Mouse (Mus musculus): ENCODE data around the gene Pkn1. TPM values are rescaled to one million over a fixed set of nuclear protein-coding genes. Genes with fewer than 3 reads are reported as not detected.
A peak's percentile ranks its signal among the peaks of the same experiment; 100 is the strongest.

Gene Pkn1
- polyA plus RNA-seq, 1 experiment from 2014 or later = 21.9 TPM

GRCm38 (mm10) chr8:83715771-83716170 lies 16.8 kb upstream of the Pkn1 start:
- DNase-seq (ENCODE audit: low spot score) = no peak
- no peak for ATAC-seq
- no peaks in the 10 kb centered on the region for H3K27me3 ChIP-seq (replicated peaks; ENCODE audit: control insufficient read depth, insufficient read depth, low read length)
- H3K4me1 ChIP-seq (ENCODE audit: control insufficient read depth, insufficient read depth, low read length) = peaks cover 11% of the 10 kb centered on the region
- peaks cover 17% of the 10 kb centered on the region for H3K36me3 ChIP-seq (ENCODE audit: control insufficient read depth, insufficient read depth, low read length)
- no peaks in the 10 kb centered on the region for H3K9me3 ChIP-seq (replicated peaks; ENCODE audit: control insufficient read depth, low read length)
- peak overlapping the region; percentile 86 for H3K9ac ChIP-seq (ENCODE audit: low read length)
- H3K4me2 ChIP-seq (ENCODE audit: low read length) = peak overlapping the region; percentile 92
- H3K27ac ChIP-seq (ENCODE audit: low read depth, low read length) = no peak overlapping the region; the same call in 1 of the 2 replicates
- peak overlapping the region; percentile 89 for H3K4me3 ChIP-seq (ENCODE audit: low read depth, low read length)
- 2% methylated on average over 17 of the region's 17 CpGs for WGBS

- H3K4me2 ChIP-seq (ENCODE audit: low read length) = peak within 1 kb of the TSS; percentile 92
- H3K36me3 ChIP-seq (ENCODE audit: control insufficient read depth, insufficient read depth, low read length) = peaks cover 11% of the 10 kb centered on the region
- H3K27ac ChIP-seq (ENCODE audit: low read depth, low read length) = peak within 1 kb of the TSS; percentile 90
- peaks cover 11% of the 10 kb centered on the region for H3K4me1 ChIP-seq (ENCODE audit: control insufficient read depth, insufficient read depth, low read length)
- H3K9me3 ChIP-seq (replicated peaks; ENCODE audit: control insufficient read depth, low read length) = no peaks in the 10 kb centered on the region
- peak within 1 kb of the TSS; percentile 86 for H3K9ac ChIP-seq (ENCODE audit: low read length)
- WGBS = under 1% methylated on average over 63 of the region's 63 CpGs
- peak within 1 kb of the TSS; percentile 89 for H3K4me3 ChIP-seq (ENCODE audit: low read depth, low read length)
- H3K27me3 ChIP-seq (replicated peaks; ENCODE audit: control insufficient read depth, insufficient read depth, low read length) = no peaks in the 10 kb centered on the region
- ATAC-seq (peak; percentile 100), DNase-seq (ENCODE audit: low spot score) (peak; percentile 99)
Observed at GRCm38 (mm10) chr8:83715031-83715690, 16.2 kb upstream of the Pkn1 start, which contains the start of gene Ddx39. TSS of gene Ddx39 (plus strand) at chr8:83715177.

GRCm38 (mm10) chr8:83714676-83715030 lies 15.7 kb upstream of the Pkn1 start:
- peaks cover 6% of the 10 kb centered on the region for H3K36me3 ChIP-seq (ENCODE audit: control insufficient read depth, insufficient read depth, low read length)
- peak overlapping the region; percentile 44 for H3K4me2 ChIP-seq (ENCODE audit: low read length)
- H3K9me3 ChIP-seq (replicated peaks; ENCODE audit: control insufficient read depth, low read length) = no peaks in the 10 kb centered on the region
- DNase-seq (ENCODE audit: low spot score) = no peak
- peaks cover 11% of the 10 kb centered on the region for H3K4me1 ChIP-seq (ENCODE audit: control insufficient read depth, insufficient read depth, low read length)
- H3K27me3 ChIP-seq (replicated peaks; ENCODE audit: control insufficient read depth, insufficient read depth, low read length) = no peaks in the 10 kb centered on the region
- no peak overlapping the region for H3K27ac ChIP-seq (ENCODE audit: low read depth, low read length)
- ATAC-seq = no peak; the same call in 1 of the 2 replicates
- no peak overlapping the region for H3K9ac ChIP-seq (ENCODE audit: low read length)
- peak overlapping the region; percentile 89 for H3K4me3 ChIP-seq (ENCODE audit: low read depth, low read length)
- WGBS = 16% methylated on average over 8 of the region's 8 CpGs

- H3K9me3 ChIP-seq (replicated peaks; ENCODE audit: control insufficient read depth, low read length) = no peaks in the 10 kb centered on the region
- no peak overlapping the region for H3K4me2 ChIP-seq (ENCODE audit: low read length)
- H3K4me1 ChIP-seq (ENCODE audit: control insufficient read depth, insufficient read depth, low read length) = no peaks in the 10 kb centered on the region
- DNase-seq (ENCODE audit: low spot score) (no peak), ATAC-seq (no peak)
- no peak overlapping the region for H3K4me3 ChIP-seq (ENCODE audit: low read depth, low read length)
- no peak overlapping the region for H3K9ac ChIP-seq (ENCODE audit: low read length)
- H3K36me3 ChIP-seq (ENCODE audit: control insufficient read depth, insufficient read depth, low read length) = no peaks in the 10 kb centered on the region
- WGBS = 73% methylated on average over 8 of the region's 8 CpGs
- H3K27ac ChIP-seq (ENCODE audit: low read depth, low read length) = no peak overlapping the region
- H3K27me3 ChIP-seq (replicated peaks; ENCODE audit: control insufficient read depth, insufficient read depth, low read length) = no peaks in the 10 kb centered on the region
Observed at GRCm38 (mm10) chr8:83707554-83707953, 8.6 kb upstream of the Pkn1 start.

- ATAC-seq (no peak), DNase-seq (ENCODE audit: low spot score) (no peak)
- Histone ChIP-seq H3K4me1 (ENCODE audit: control insufficient read depth, insufficient read depth, low read length) (no peaks in the 10 kb centered on the region), H3K9ac (ENCODE audit: low read length) (no peak overlapping the region), H3K36me3 (ENCODE audit: control insufficient read depth, insufficient read depth, low read length) (no peaks in the 10 kb centered on the region), H3K27me3 (replicated peaks; ENCODE audit: control insufficient read depth, insufficient read depth, low read length) (no peaks in the 10 kb centered on the region), H3K27ac (ENCODE audit: low read depth, low read length) (no peak overlapping the region), H3K4me2 (ENCODE audit: low read length) (no peak overlapping the region), H3K9me3 (replicated peaks; ENCODE audit: control insufficient read depth, low read length) (no peaks in the 10 kb centered on the region), H3K4me3 (ENCODE audit: low read depth, low read length) (no peak overlapping the region)
- 70% methylated on average over 5 of the region's 5 CpGs for WGBS
Observed at GRCm38 (mm10) chr8:83706411-83706810, 7.4 kb upstream of the Pkn1 start.

- Histone ChIP-seq H3K9ac (ENCODE audit: low read length) (no peak overlapping the region), H3K27ac (ENCODE audit: low read depth, low read length) (no peak overlapping the region), H3K27me3 (replicated peaks; ENCODE audit: control insufficient read depth, insufficient read depth, low read length) (no peaks in the 10 kb centered on the region), H3K4me2 (ENCODE audit: low read length) (no peak overlapping the region), H3K36me3 (ENCODE audit: control insufficient read depth, insufficient read depth, low read length) (no peaks in the 10 kb centered on the region), H3K4me3 (ENCODE audit: low read depth, low read length) (no peak overlapping the region), H3K4me1 (ENCODE audit: control insufficient read depth, insufficient read depth, low read length) (peaks cover 3% of the 10 kb centered on the region; the same call in 1 of the 2 replicates), H3K9me3 (replicated peaks; ENCODE audit: control insufficient read depth, low read length) (no peaks in the 10 kb centered on the region)
- no peak for DNase-seq (ENCODE audit: low spot score)
- 78% methylated on average over 4 of the region's 4 CpGs for WGBS
- ATAC-seq = no peak
Observed at GRCm38 (mm10) chr8:83703426-83703825, 4.4 kb upstream of the Pkn1 start.

- WGBS = 82% methylated on average over 9 of the region's 9 CpGs
- ATAC-seq = no peak
- Histone ChIP-seq H3K4me1 (ENCODE audit: control insufficient read depth, insufficient read depth, low read length) (peaks cover 3% of the 10 kb centered on the region; the same call in 1 of the 2 replicates), H3K27me3 (replicated peaks; ENCODE audit: control insufficient read depth, insufficient read depth, low read length) (no peaks in the 10 kb centered on the region), H3K9me3 (replicated peaks; ENCODE audit: control insufficient read depth, low read length) (no peaks in the 10 kb centered on the region), H3K9ac (ENCODE audit: low read length) (no peak overlapping the region), H3K36me3 (ENCODE audit: control insufficient read depth, insufficient read depth, low read length) (no peaks in the 10 kb centered on the region), H3K4me2 (ENCODE audit: low read length) (no peak overlapping the region), H3K27ac (ENCODE audit: low read depth, low read length) (no peak overlapping the region), H3K4me3 (ENCODE audit: low read depth, low read length) (no peak overlapping the region)
- DNase-seq (ENCODE audit: low spot score) = no peak
Observed at GRCm38 (mm10) chr8:83700423-83701085, 1.6 kb upstream of the Pkn1 start.

- Histone ChIP-seq H3K4me3 (ENCODE audit: low read depth, low read length) (peak overlapping the region; percentile 86), H3K4me1 (ENCODE audit: control insufficient read depth, insufficient read depth, low read length) (peaks cover 3% of the 10 kb centered on the region; the same call in 1 of the 2 replicates), H3K9ac (ENCODE audit: low read length) (peak overlapping the region; percentile 91), H3K9me3 (replicated peaks; ENCODE audit: control insufficient read depth, low read length) (no peaks in the 10 kb centered on the region), H3K27ac (ENCODE audit: low read depth, low read length) (no peak overlapping the region), H3K36me3 (ENCODE audit: control insufficient read depth, insufficient read depth, low read length) (no peaks in the 10 kb centered on the region), H3K4me2 (ENCODE audit: low read length) (peak overlapping the region; percentile 91), H3K27me3 (replicated peaks; ENCODE audit: control insufficient read depth, insufficient read depth, low read length) (no peaks in the 10 kb centered on the region)
- ATAC-seq (no peak), DNase-seq (ENCODE audit: low spot score) (peak; percentile 3)
- 48% methylated on average over 9 of the region's 9 CpGs for WGBS
Observed at GRCm38 (mm10) chr8:83699566-83699965, 587 bp upstream of the Pkn1 start.

- 4% methylated on average over 14 of the region's 15 CpGs for WGBS
- H3K36me3 ChIP-seq (ENCODE audit: control insufficient read depth, insufficient read depth, low read length) = no peaks in the 10 kb centered on the region
- H3K27ac ChIP-seq (ENCODE audit: low read depth, low read length) = 0 out of 2 replicates have a peak overlapping the region, but pooled peaks have one; percentile 50
- H3K9me3 ChIP-seq (replicated peaks; ENCODE audit: control insufficient read depth, low read length) = no peaks in the 10 kb centered on the region
- peaks cover 3% of the 10 kb centered on the region; the same call in 1 of the 2 replicates for H3K4me1 ChIP-seq (ENCODE audit: control insufficient read depth, insufficient read depth, low read length)
- no peaks in the 10 kb centered on the region for H3K27me3 ChIP-seq (replicated peaks; ENCODE audit: control insufficient read depth, insufficient read depth, low read length)
- H3K4me3 ChIP-seq (ENCODE audit: low read depth, low read length) = peak overlapping the region; percentile 86
- peak; percentile 18 for ATAC-seq
- DNase-seq (ENCODE audit: low spot score) = peak; percentile 49
- peak overlapping the region; percentile 91 for H3K4me2 ChIP-seq (ENCODE audit: low read length)
- peak overlapping the region; percentile 91 for H3K9ac ChIP-seq (ENCODE audit: low read length)
Observed at GRCm38 (mm10) chr8:83698291-83698660, 703 bp downstream of the Pkn1 start.
